Mouse (Mus musculus): ENCODE results near the gene Htr7.

DNA sequence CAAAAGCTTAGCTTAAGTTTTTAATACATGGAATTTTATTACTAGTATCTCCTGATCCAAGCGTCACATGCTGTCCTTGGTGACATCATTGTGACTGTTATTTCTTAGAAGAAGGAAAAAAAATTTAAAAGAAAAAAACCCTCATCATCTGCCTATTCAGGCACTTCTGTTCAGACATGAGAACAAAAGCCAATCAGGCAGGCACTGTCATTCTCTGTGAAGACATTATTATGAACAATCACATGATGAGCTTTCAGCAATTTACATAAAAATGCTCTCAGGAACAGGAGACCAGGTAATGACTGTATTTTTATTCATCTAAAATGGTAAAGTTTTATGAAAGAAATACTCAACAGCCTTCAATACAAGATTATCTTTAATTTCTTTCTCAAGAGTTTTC lies 41.0 kb upstream of the Htr7 start:
- TF ChIP-seq CTCF (IDR thresholded peaks at IDR 0.05; ENCODE audit: borderline replicate concordance, insufficient read depth, low read length) (no peak), POLR2A (IDR thresholded peaks at IDR 0.05; ENCODE audit: low read depth, low read length) (no peak)

Data from embryonic fibroblast, embryonic 13.5 days (primary cell).